Mouse (Mus musculus): ENCODE results near the gene Mok. TPM values are rescaled to one million over a fixed set of nuclear protein-coding genes. Genes with fewer than 3 reads are reported as not detected.

The Mok gene
- total RNA-seq, 2 experiments from 2014 or later: 0.80 to 1.4 TPM

DNA sequence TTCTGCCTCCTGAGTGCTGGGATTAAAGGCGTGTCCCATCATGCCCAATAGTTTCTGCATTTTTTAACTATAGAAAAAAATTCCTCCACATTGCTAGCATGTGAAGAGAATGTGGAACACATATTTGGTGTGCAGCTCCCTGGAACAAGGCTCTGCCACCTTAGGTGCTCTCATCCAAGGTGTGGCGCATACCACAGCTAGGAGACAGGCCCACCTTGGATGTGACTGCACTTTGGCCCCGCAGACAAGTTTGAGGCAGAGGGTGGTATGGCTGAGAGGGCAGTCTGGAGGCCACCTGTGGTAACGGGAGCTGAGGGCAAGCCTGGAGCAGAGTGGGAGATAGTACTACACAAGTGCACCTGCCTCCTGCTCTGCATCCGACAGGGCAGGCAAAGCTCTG is 31.9 kb downstream of the Mok start:
- no peak for DNase-seq

GRCm38 (mm10) chr12:110808430-110808829 is 32.3 kb downstream of the Mok start:
- no peak for DNase-seq

DNA sequence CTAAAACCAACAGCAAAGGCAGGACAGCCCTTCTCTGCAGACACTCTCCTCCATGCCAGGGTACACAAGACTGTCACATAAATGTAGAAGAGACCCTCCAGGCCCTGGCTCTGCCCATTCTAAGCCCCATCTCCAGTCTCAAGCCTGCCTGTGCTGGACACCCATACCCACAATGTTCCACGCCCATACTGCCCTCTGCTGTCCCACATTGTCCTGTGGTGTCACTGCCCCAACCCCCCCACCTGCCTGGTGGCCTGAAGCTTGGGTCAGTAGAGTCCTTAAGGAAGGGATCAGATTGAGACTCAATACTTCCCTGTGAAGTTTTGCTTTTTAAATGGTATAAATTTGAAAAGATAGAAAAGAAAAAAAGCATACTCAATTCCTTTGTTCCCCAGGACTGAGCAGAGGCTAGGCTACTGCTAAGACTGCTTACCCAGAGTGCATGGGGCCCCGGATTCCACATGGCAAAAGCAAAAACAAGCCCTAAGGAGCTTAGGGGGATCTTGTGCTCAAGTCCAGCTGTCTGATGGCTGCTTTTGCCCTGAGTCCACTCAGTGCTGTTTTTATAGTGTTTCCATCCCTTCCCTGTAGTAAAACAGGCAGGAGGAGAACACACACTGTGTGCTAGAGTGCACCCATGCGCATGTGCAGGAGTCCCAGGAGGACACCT is 34.3 kb downstream of the Mok start:
- peak in 1 of 2 experiments; percentile 62 for DNase-seq

- no peak for DNase-seq
Observed at GRCm38 (mm10) chr12:110804261-110804660, 36.5 kb downstream of the Mok start.

DNA sequence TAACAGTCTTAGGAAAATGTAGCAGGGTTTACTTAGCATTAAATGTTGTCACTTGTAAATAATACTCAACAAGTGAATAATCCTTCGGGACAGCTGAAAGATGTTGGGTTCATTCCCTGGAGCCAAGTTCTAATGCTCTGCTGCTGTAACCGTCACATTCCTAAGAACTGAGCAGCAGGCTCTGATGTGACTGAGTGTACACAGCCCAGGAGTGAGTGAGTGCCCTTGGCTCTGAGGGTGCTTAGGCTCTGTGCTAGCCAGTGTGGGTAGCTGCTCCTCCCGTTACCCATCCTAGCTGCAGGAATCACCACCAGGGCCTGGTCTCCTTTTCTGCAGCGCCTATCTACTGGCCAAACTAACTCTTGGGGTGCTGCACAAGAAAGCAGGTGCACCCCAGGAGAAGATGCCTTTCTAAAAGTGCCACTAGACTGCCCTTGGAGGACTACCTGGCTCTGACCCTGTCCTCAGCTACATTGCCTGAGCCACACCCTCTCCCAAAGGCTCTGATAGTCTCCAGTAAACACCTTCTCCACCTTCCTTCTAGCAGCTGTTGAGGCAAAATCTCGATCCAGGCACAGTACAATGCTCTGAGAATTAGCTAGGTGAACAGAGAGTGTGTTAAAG is 38.0 kb downstream of the Mok start:
- DNase-seq: no peak

DNA sequence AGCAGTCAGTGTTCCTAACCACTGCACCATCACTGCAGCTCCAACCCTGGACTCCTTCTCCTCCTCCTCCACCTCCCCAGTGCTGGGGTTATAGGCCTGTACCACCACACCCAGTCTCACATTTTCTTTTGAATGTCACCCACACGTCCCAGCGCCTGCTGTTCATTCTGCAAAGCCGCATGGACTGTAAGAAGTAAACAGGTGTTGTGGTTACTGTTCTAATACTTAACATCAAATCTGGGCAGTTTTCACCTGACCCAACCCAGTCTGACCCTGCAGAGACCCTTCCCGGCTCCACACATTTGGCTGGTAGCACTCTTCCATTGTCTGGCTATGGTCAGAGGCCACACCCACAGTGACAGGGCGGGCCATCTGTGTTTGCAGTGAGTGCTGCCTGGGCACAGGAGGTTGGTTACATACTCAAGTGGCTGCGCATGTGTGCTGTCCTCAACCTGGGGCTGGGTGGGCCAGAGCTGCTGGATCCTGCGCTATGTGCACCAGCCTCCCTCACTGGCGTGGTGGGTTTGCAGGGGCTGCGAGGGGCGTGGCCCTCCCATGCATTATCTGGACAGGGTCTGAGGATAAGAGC is 38.8 kb downstream of the Mok start:
- no peak for DNase-seq

GRCm38 (mm10) chr12:110799226-110799625 is 41.5 kb downstream of the Mok start:
- no peak for DNase-seq

GRCm38 (mm10) chr12:110797842-110798431 is 42.8 kb downstream of the Mok start:
- peak; percentile 36 to 46 for DNase-seq

DNA sequence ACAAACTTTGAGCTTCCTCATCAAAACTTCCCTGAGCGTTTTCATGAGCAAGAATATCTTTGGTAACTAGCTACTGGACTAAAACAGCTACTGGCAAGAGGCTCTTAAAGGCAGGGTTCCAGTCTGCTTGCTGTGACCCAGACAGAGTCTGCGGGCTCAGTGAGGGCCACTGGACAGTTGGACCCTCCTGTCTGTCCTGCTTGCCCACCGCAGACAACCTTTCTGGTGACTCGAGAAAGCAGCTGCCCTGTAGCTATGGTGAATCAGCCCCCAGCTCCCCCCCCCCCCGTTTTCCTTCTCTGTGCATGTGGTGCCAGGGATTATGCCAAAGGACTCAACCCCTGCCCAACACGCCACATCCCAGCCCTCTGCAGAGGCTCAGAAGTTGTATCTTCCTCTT is 43.5 kb downstream of the Mok start:
- DNase-seq: no peak

GRCm38 (mm10) chr12:110796748-110797147 is 44.0 kb downstream of the Mok start:
- DNase-seq: no peak

GRCm38 (mm10) chr12:110795035-110795434 is 45.7 kb downstream of the Mok start:
- no peak for DNase-seq

DNA sequence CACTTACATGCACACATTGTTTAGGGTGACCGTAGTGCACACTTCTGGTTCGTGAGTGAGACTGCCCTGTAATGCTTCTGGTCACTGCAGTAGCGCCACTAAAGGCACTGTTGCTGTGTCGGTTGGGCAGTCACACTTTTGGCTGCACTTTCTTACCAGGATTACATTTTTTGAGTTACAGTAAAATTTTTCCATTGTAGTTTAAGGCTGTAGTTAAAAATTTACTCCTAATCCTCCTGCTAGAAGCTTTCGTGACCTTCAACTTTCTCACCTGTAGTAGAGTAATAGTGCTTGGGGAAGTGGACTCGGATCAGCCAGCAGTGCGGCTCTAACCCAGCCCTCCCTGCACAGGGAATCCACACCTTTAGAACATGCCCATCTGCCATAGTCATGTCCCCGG is 49.7 kb downstream of the Mok start:
- DNase-seq: no peak

DNA sequence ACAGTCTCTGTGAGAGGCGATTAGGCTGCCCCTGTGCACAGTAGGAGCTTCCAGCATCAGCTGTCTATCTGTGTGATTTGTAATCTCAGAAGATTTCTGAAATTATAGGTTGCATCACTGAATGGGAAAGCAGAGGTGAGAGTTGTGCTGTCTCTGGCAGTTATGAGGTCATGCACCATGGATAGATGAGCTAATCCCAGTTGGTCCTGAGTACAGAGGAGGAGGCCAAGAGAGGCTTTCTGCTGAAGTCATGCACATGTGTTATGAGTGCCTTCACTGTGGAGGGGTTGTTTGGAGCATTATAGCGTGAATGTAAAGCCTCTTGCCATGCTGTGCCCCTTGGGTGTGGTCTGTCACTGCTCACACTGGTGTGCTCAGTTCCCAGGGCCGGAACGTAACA is 50.2 kb downstream of the Mok start:
- DNase-seq: no peak

GRCm38 (mm10) chr12:110786243-110786642 is 54.5 kb downstream of the Mok start:
- DNase-seq: peak; percentile 39 to 56

DNA sequence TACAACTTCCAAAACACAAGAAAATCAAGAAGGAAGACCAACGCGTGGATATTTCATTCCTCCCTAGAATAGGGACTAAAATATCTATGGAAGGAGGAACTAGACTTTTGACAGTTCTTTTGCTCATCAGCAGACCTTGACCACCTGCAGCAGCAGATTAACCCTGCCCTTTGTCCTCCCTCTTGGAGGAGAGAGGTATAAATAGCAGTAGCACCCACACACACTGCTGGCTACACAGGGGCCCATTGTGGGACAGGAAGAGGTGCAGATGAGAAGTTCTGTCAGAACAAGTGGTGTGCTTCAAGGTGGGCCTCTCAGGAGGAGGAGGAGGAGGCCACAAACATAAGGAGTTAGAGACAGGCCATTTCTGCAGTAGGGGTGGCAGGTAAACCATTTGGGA is 56.5 kb downstream of the Mok start:
- no peak for DNase-seq

DNA sequence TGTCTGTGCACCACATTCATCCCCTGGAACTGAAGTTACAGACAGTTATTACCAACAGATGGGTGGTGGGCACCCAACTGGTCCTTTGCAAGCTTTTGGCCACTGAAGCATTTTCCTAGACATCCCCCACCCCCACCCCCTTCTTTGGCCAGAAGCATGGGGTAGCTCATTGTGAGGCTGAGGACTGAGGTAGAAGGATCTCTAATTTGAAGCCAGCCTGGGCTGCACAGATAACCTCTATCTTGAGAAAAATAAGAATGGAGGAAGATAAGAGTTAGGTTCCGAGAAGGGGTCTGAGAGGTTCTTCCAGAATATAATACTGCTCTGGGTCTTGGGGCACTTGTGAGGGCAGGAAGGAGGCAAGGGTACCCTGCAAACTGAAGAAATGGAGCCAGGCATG is 58.5 kb downstream of the Mok start:
- DNase-seq: no peak

- no peak for DNase-seq
Observed at GRCm38 (mm10) chr12:110781181-110781580, 59.6 kb downstream of the Mok start.

GRCm38 (mm10) chr12:110779296-110779695 is 61.4 kb downstream of the Mok start:
- no peak for DNase-seq

- DNase-seq: no peak
Observed at GRCm38 (mm10) chr12:110777853-110778252, 62.9 kb downstream of the Mok start.

DNA sequence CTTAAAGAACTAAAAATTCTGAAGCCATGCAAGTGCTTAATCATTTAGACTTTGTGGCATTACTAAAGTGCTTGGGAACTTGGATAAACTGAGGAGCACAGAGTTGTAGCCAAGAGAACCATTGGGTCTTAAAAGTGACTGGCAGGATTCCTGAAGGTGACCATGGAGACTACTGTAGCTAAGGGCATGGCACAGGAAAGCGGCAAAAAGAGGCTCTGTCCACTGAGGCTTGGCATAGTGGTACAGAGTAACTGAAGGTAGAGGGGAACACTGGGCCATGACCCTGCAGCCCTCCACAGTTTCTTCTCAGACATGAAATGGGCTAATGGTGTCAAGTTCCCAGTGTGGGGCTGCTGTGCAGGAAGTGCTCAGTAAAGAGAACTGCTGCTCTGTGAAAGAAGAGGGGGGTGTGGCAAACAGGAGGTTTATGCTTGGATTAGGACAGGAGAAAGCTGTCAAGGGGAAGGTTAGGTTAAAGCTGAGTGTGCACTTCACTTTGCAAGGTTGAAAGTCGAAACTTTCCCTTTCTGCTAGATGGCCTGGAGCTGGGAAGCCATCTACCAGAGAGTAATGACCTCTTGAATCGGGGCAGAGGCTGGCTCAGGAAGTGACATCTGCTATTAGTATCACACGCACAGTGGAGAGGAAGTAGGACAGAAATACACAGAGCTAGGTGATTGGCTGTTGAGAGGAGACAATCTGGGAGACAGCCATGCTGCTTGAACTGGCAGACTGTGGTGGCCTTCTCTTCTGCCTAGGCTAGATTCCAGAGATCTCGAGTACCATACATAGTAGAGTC is 64.9 kb downstream of the Mok start:
- peak in 1 of 2 experiments; percentile 32 for DNase-seq

GRCm38 (mm10) chr12:110771961-110772360 is 68.8 kb downstream of the Mok start:
- no peak for DNase-seq

GRCm38 (mm10) chr12:110770479-110771247 is 70.1 kb downstream of the Mok start:
- DNase-seq: no peak

Data from heart, adult 18-20 months (tissue).